Mouse (Mus musculus) megakaryocyte, embryonic 14.5 days (primary cell): ENCODE data around the gene Cnbp. TPM values are rescaled to one million over a fixed set of nuclear protein-coding genes. Genes with fewer than 3 reads are reported as not detected.

Source experiments
- H3K27me3 ChIP-seq: replicated peaks from 2 replicates; pipeline ENCODE3; 2012; ENCODE audit warnings: inconsistent platforms
- H3K36me3 ChIP-seq: replicated peaks from 2 replicates; pipeline ENCODE3; 2012; ENCODE audit warnings: low read length, inconsistent platforms, mixed read lengths
- H3K4me1 ChIP-seq: 2 replicates; pipeline ENCODE4 v1.6.1; 2012; ENCODE audit warnings: inconsistent platforms
- H3K4me3 ChIP-seq: replicated peaks from 2 replicates; pipeline ENCODE3; 2012; ENCODE audit warnings: moderate library complexity, mild to moderate bottlenecking, inconsistent platforms
- H3K9me3 ChIP-seq: 2 replicates; pipeline ENCODE4 v1.6.1; 2012; ENCODE audit warnings: inconsistent platforms
- FLI1 ChIP-seq: IDR thresholded peaks from 2 replicates; pipeline ENCODE4 v1.6.1; 2012; ENCODE audit warnings: low read length, inconsistent platforms, mixed read lengths
- GATA1 ChIP-seq: IDR thresholded peaks from 3 replicates; pipeline ENCODE4 v1.6.1; 2012; ENCODE audit warnings: mixed read lengths, low read length, inconsistent platforms, borderline replicate concordance
- polyA plus RNA-seq: library from polyadenylated mRNA; stranded (reverse); fragments of >175 nt; gene quantifications from 2 replicates; pipeline ENCODE4 v1.2.3, GENCODE M21; 2012; ENCODE audit warnings: low replicate concordance; ENCODE audit not compliant: insufficient read depth

Cnbp gene
- polyA plus RNA-seq, 1 experiment: 59.4 TPM

GRCm38 (mm10) chr6:87808521-87808920 lies 42.4 kb downstream of the Cnbp start:
- no peaks in the 10 kb centered on the region for H3K9me3 ChIP-seq
- H3K36me3 ChIP-seq: peaks cover 55% of the 10 kb centered on the region
- TF ChIP-seq FLI1: no peak
- no peak for TF ChIP-seq GATA1
- H3K27me3 ChIP-seq: no peaks in the 10 kb centered on the region
- peaks cover 88% of the 10 kb centered on the region for H3K4me1 ChIP-seq
- H3K4me3 ChIP-seq: peak overlapping the region; percentile 2

- Histone ChIP-seq H3K4me1 (peaks cover 85% of the 10 kb centered on the region), H3K9me3 (no peaks in the 10 kb centered on the region), H3K36me3 (peaks cover 53% of the 10 kb centered on the region), H3K27me3 (no peaks in the 10 kb centered on the region), H3K4me3 (peak overlapping the region; percentile 59)
- TF ChIP-seq GATA1 (no peak), FLI1 (no peak)
Observed at GRCm38 (mm10) chr6:87807735-87808440, 43.0 kb downstream of the Cnbp start.

GRCm38 (mm10) chr6:87806857-87807256 lies 44.0 kb downstream of the Cnbp start:
- Histone ChIP-seq H3K4me3 (peak overlapping the region; percentile 25), H3K27me3 (no peaks in the 10 kb centered on the region), H3K36me3 (peaks cover 59% of the 10 kb centered on the region), H3K4me1 (peaks cover 83% of the 10 kb centered on the region), H3K9me3 (no peaks in the 10 kb centered on the region)
- TF ChIP-seq GATA1 (no peak), FLI1 (no peak)

GRCm38 (mm10) chr6:87806028-87806427 lies 44.9 kb downstream of the Cnbp start:
- Histone ChIP-seq H3K4me3 (peak overlapping the region; percentile 68), H3K36me3 (peaks cover 67% of the 10 kb centered on the region), H3K4me1 (peaks cover 88% of the 10 kb centered on the region), H3K9me3 (no peaks in the 10 kb centered on the region), H3K27me3 (no peaks in the 10 kb centered on the region)
- TF ChIP-seq FLI1 (no peak), GATA1 (no peak)

- H3K36me3 ChIP-seq: peaks cover 73% of the 10 kb centered on the region
- H3K4me1 ChIP-seq: peaks cover 93% of the 10 kb centered on the region
- no peaks in the 10 kb centered on the region for H3K27me3 ChIP-seq
- TF ChIP-seq GATA1: no peak
- TF ChIP-seq FLI1: no peak
- peak overlapping the region; percentile 68 for H3K4me3 ChIP-seq
- H3K9me3 ChIP-seq: no peaks in the 10 kb centered on the region
Observed at GRCm38 (mm10) chr6:87805448-87805847, 45.5 kb downstream of the Cnbp start.

- Histone ChIP-seq H3K27me3 (no peaks in the 10 kb centered on the region), H3K4me3 (no peak overlapping the region), H3K9me3 (no peaks in the 10 kb centered on the region), H3K36me3 (peaks cover 78% of the 10 kb centered on the region), H3K4me1 (peaks cover 93% of the 10 kb centered on the region)
- no peak for TF ChIP-seq GATA1
- no peak for TF ChIP-seq FLI1
Observed at GRCm38 (mm10) chr6:87804886-87805285, 46.0 kb downstream of the Cnbp start.

GRCm38 (mm10) chr6:87804036-87804435 lies 46.9 kb downstream of the Cnbp start:
- no peak for TF ChIP-seq FLI1
- no peak for TF ChIP-seq GATA1
- H3K36me3 ChIP-seq: peaks cover 82% of the 10 kb centered on the region
- no peaks in the 10 kb centered on the region for H3K27me3 ChIP-seq
- peaks cover 93% of the 10 kb centered on the region for H3K4me1 ChIP-seq
- H3K4me3 ChIP-seq: no peak overlapping the region
- H3K9me3 ChIP-seq: no peaks in the 10 kb centered on the region

GRCm38 (mm10) chr6:87802462-87802861 lies 48.4 kb downstream of the Cnbp start:
- TF ChIP-seq GATA1 (no peak), FLI1 (no peak)
- H3K36me3 ChIP-seq: peaks cover 83% of the 10 kb centered on the region
- H3K9me3 ChIP-seq: no peaks in the 10 kb centered on the region
- H3K4me3 ChIP-seq: no peak overlapping the region
- peaks cover 93% of the 10 kb centered on the region for H3K4me1 ChIP-seq
- no peaks in the 10 kb centered on the region for H3K27me3 ChIP-seq

- Histone ChIP-seq H3K36me3 (peaks cover 87% of the 10 kb centered on the region), H3K4me1 (peaks cover 92% of the 10 kb centered on the region), H3K9me3 (no peaks in the 10 kb centered on the region), H3K4me3 (peak overlapping the region; percentile 16), H3K27me3 (no peaks in the 10 kb centered on the region)
- no peak for TF ChIP-seq FLI1
- TF ChIP-seq GATA1: no peak
Observed at GRCm38 (mm10) chr6:87799576-87799975, 51.3 kb downstream of the Cnbp start.

GRCm38 (mm10) chr6:87797321-87797720 lies 53.6 kb downstream of the Cnbp start:
- H3K4me1 ChIP-seq: peaks cover 85% of the 10 kb centered on the region
- TF ChIP-seq GATA1 (no peak), FLI1 (no peak)

More at GRCm38 (mm10) chr6:87797321-87797720, 53.6 kb downstream of the Cnbp start:
- Histone ChIP-seq H3K9me3 (no peaks in the 10 kb centered on the region), H3K36me3 (peaks cover 91% of the 10 kb centered on the region), H3K27me3 (no peaks in the 10 kb centered on the region), H3K4me3 (no peak overlapping the region)
